Mouse (Mus musculus) olfactory bulb, adult 2 months (tissue): ENCODE results near the gene Lrrc8b.

Source experiments
- CTCF ChIP-seq: fragments of 200-500 bp; IDR thresholded peaks from 2 replicates; pipeline ENCODE4 v1.5.1; 2012; ENCODE audit warnings: low read depth, mild to moderate bottlenecking, low read length, moderate library complexity; ENCODE audit not compliant: insufficient read depth
- POLR2A ChIP-seq: fragments of 200-500 bp; IDR thresholded peaks from 2 replicates; pipeline ENCODE4 v1.6.1; 2012; ENCODE audit warnings: mild to moderate bottlenecking, low read depth, low read length, moderate library complexity; ENCODE audit not compliant: insufficient read depth

DNA sequence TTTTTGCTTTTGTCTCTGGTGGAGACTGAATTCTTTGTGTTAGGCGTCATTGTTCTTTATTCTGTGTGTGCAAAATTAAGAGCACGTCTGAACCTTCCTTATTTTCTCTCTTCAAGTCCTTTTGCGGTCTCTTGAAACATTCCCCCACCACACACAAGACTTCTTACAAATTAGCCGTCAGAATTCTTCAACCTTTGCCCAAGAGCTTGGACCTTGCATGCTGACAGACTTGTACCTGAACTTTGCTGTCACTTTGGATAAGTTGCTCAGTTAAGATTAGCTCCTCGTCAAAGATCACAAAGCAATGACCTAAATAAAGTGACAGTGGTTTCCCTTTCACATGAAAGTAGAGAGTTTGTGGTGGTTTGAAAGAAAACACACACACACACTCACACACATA, 3.3 kb downstream of the Lrrc8b start:
- TF ChIP-seq CTCF (no peak), POLR2A (no peak)
